Mouse (Mus musculus) intestine, embryonic 14.5 days (tissue): ENCODE data around the gene Mtr. TPM values are rescaled to one million over a fixed set of nuclear protein-coding genes. Genes with fewer than 3 reads are reported as not detected.
"Not testable (repeated sequence)": the region's sequence is repeated elsewhere in the genome, so short reads cannot be mapped to it uniquely, and the experiment has no call there.

Experiments
- ATAC-seq: fragments of 200-750 bp; cut with Nextera tagmentation; replicated peaks from 2 replicates; pipeline ENCODE4 v1.8.0; 2017; ENCODE audit warnings: low read depth, moderate number of reproducible peaks, moderate TSS enrichment, moderate library complexity; ENCODE audit not compliant: low FRiP score, low TSS enrichment
- DNase-seq: peaks from one replicate; pipeline ENCODE4 v3.0.0-alpha.2; 2018; ENCODE audit warnings: low spot score
- H3K27ac ChIP-seq: fragments of 300-500 bp; sonication (generic); 2 replicates; pipeline ENCODE4 v1.5.1; 2014; ENCODE audit warnings: low read depth, mild to moderate bottlenecking, control low read depth
- H3K27me3 ChIP-seq: fragments of 300-500 bp; sonication (generic); replicated peaks from 2 replicates; pipeline ENCODE4 v1.6.1; 2014; ENCODE audit warnings: low read length, control low read depth; ENCODE audit not compliant: control insufficient read depth, insufficient read depth
- H3K36me3 ChIP-seq: fragments of 300-500 bp; sonication (generic); 2 replicates; pipeline ENCODE4 v1.6.1; 2014; ENCODE audit warnings: low read length, control low read depth; ENCODE audit not compliant: control insufficient read depth, insufficient read depth
- H3K4me1 ChIP-seq: fragments of 300-500 bp; sonication (generic); replicated peaks from 2 replicates; pipeline ENCODE4 v1.6.1; 2014; ENCODE audit warnings: low read length, control low read depth, mixed read lengths; ENCODE audit not compliant: control insufficient read depth, insufficient read depth
- H3K4me2 ChIP-seq: fragments of 300-500 bp; sonication (generic); 2 replicates; pipeline ENCODE4 v1.6.1; 2014; ENCODE audit warnings: low read length
- H3K4me3 ChIP-seq: fragments of 300-500 bp; sonication (generic); 2 replicates; pipeline ENCODE4 v1.5.1; 2014; ENCODE audit warnings: low read depth, low read length, control low read depth, mixed read lengths
- H3K9ac ChIP-seq: fragments of 300-500 bp; sonication (generic); 2 replicates; pipeline ENCODE4 v1.6.1; 2014; ENCODE audit warnings: mild to moderate bottlenecking, low read length
- H3K9me3 ChIP-seq: fragments of 300-500 bp; sonication (generic); 2 replicates; pipeline ENCODE4 v1.6.1; 2016; ENCODE audit warnings: low read length, control low read depth; ENCODE audit not compliant: control insufficient read depth
- WGBS: fragments of 180-500 bp; shearing (Covaris S2); extraction: QIAGEN DNeasy Blood & Tissue Kit; methylation state at CpG from one replicate; pipeline ENCODE4 v1.1.7; 2014; 5-methylcytosine and 5-hydroxymethylcytosine counted together
- polyA plus RNA-seq: library from polyadenylated mRNA; unstranded; fragments of >200 nt; fragmentation: Nextera tagmentation; extraction: Ambion mirVana; gene quantifications from 2 replicates; pipeline ENCODE4 v1.2.1, GENCODE M21; 2014

Gene Mtr
- polyA plus RNA-seq, 1 experiment from 2014 or later, result 15.2 TPM

DNA sequence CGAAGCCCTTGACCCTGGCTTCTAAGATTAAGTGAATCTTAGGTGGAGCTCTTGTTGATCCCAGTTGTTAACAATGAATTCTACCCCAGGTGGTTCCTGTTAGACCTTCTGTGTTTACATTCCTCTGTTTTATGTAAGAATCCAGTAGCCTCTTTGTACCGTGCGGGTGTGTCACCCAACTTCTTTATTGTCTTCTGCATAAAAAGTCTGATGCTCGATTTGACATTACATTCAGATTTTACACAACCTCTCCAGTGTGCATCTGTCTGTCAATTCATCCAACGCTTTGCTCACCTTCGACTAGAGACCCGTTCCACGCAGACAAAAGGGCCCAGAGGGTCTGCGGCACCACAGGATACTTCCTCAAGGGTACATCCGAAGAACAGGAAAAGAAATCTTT lies 121.5 kb downstream of the Mtr start:
- H3K27me3 ChIP-seq, H3K36me3 ChIP-seq, DNase-seq, H3K27ac ChIP-seq, H3K4me3 ChIP-seq, H3K4me1 ChIP-seq, H3K4me2 ChIP-seq, H3K9me3 ChIP-seq, ATAC-seq, H3K9ac ChIP-seq: not testable (repeated sequence)
- 81% methylated on average over 10 of the region's 10 CpGs for WGBS

DNA sequence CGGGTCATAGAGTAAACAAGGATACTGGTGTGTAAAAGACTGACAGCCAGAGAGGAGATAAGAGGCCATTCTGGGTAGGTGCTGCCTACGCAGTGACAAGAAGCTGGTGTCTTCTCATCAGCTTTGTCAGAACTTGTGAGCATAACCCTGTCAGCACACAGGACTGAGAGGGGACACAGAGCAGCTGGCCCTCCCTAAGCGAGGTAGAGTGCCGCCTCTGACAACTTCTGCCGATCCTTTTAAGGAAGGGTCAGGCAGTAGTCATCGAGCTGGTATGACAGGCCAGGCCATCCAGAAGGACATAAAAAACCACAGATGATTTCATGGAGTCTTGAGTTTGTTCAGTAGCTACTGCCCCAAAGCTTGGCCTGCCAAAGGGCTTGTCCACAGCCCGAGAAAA lies 124.4 kb downstream of the Mtr start:
- ATAC-seq (no peak), DNase-seq (no peak)
- H3K27me3 ChIP-seq, result no peaks in the 10 kb centered on the region

More for the DNA sequence above, 124.4 kb downstream of the Mtr start:
- H3K27ac ChIP-seq, result no peak overlapping the region
- no peaks in the 10 kb centered on the region for H3K4me1 ChIP-seq
- H3K9me3 ChIP-seq, result no peaks in the 10 kb centered on the region
- H3K4me2 ChIP-seq, result no peak overlapping the region
- no peak overlapping the region for H3K4me3 ChIP-seq
- H3K9ac ChIP-seq, result no peak overlapping the region
- 54% methylated on average over 7 of the region's 7 CpGs for WGBS
- H3K36me3 ChIP-seq, result no peaks in the 10 kb centered on the region

Other genes starting within 250 kb of the Mtr start
- 1.8 and 2.4 TPM in 2 replicates for gene Ryr2, start 151.2 kb downstream of the Mtr start, polyA plus RNA-seq
- gene Actn2, start 82.6 kb upstream of the Mtr start, polyA plus RNA-seq, result 0.34 and 0.39 TPM in 2 replicates
- gene Heatr1, start 136.9 kb upstream of the Mtr start, polyA plus RNA-seq, result 31.1 and 34.6 TPM in 2 replicates
- 27.3 and 28.2 TPM in 2 replicates for gene Lgals8, start 206.8 kb upstream of the Mtr start, polyA plus RNA-seq